Mouse (Mus musculus) gastrocnemius, adult 2 months (tissue): Measurements from ENCODE around the gene Tbc1d1. TPM values are rescaled to one million over a fixed set of nuclear protein-coding genes. Genes with fewer than 3 reads are reported as not detected.

Experiments used
- DNase-seq: peaks from one replicate; pipeline ENCODE4 v3.0.0; 2022
- H3K27ac ChIP-seq: fragments of 200-600 bp; 2 replicates; pipeline ENCODE4 v1.8.1; 2022; ENCODE audit warnings: mild to moderate bottlenecking
- H3K4me3 ChIP-seq: fragments of 200-600 bp; 2 replicates; pipeline ENCODE4 v1.8.1; 2022; ENCODE audit warnings: mild to moderate bottlenecking, moderate library complexity
- CTCF ChIP-seq: fragments of 200-600 bp; IDR thresholded peaks from 2 replicates; pipeline ENCODE4 v1.8.1; 2022; ENCODE audit warnings: antibody characterized with exemption, mild to moderate bottlenecking, moderate library complexity
- intact Hi-C: fragments of 180-260 bp; cut with DNase I; formaldehyde crosslinking; loops from one replicate; pipeline ENCODE4 v1.15.1; 2025
- total RNA-seq, 2 experiments: library from RNA; stranded (reverse); gene quantifications; 2 replicates each; pipeline ENCODE4 v1.2.3; 2021

The Tbc1d1 gene
- total RNA-seq, 2 experiments from 2014 or later = 46.4 to 46.9 TPM

DNA sequence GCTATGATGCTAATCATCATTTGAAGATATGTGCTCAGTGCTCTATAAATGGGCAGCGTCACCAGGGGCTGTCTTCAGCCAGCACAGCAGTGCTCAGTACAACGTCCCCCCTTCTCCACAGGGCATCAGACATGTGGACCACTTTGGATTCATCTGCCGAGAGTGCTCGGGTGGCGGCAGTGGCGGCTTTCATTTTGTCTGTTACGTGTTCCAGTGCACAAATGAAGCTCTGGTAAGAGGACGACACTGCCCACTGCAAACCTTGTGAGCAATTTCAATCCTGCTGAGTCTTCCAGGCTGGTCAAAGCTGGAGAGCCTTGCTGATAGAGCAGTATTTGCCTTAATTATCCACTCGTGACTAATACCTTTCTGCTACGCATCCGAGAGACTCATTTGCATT is 107.2 kb downstream of the Tbc1d1 start:
- no peak overlapping the region for H3K4me3 ChIP-seq
- DNase-seq = no peak
- no peak for TF ChIP-seq CTCF
- H3K27ac ChIP-seq = no peak overlapping the region
- intact Hi-C loops = no loop called here

GRCm38 (mm10) chr5:64263898-64264478 is 107.9 kb downstream of the Tbc1d1 start:
- no peak for DNase-seq
- no peak for TF ChIP-seq CTCF
- intact Hi-C loops = loop anchor here (2.0 kb wide), 1 partner anchor 61 kb away; no protein-coding TSS in a partner anchor
- Histone ChIP-seq H3K4me3 (no peak overlapping the region), H3K27ac (no peak overlapping the region)

DNA sequence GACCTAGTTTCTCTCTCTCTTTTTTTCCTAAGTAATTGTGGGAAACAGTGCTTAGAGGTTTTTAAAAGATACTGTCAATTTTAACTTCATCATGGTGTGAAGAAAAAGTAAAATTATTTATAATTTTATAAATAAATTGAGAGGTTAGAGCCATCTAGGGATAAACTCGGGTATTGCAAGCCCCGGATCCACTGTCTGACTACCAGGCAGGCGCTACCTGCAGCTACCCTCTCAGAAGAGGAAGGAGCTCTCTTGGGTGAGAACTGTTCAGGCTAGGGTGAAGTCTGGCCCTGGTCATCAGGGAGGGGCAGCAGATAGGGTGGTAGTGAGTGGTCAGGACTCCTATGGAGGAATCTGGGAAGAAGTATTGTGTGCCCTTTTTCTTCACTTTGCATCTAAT is 109.0 kb downstream of the Tbc1d1 start:
- H3K27ac ChIP-seq = no peak overlapping the region
- no peak overlapping the region for H3K4me3 ChIP-seq
- no peak for DNase-seq
- intact Hi-C loops = loop anchor here (2.0 kb wide), 1 partner anchor 62 kb away; no protein-coding TSS in a partner anchor
- peak; percentile 83 for TF ChIP-seq CTCF

DNA sequence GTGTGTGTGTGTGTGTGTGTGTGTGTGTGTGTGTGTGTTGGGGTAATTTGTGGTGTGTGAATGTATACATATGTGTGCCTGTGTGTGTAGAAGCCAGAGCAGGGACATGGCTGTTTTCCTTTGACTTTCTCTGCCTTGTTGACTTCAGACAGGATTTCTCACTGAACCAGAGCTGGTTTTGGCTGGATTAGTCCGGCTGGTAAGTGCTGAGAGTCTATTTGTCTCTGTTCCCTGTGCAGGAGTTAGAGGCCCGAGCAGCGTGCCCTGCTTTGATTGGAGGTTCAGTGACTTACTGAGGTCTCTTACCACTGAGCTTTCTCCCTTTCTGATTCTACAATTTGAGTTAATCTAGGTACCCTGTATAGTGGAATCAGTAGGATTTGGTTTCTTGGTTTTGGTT is 109.8 kb downstream of the Tbc1d1 start:
- Histone ChIP-seq H3K4me3 (no peak overlapping the region), H3K27ac (no peak overlapping the region)
- no peak for DNase-seq
- intact Hi-C loops = loop anchor here (2.0 kb wide), 1 partner anchor 63 kb away; no protein-coding TSS in a partner anchor
- TF ChIP-seq CTCF = no peak

- Histone ChIP-seq H3K4me3 (no peak overlapping the region), H3K27ac (no peak overlapping the region)
- DNase-seq = no peak
- intact Hi-C loops = no loop called here
- no peak for TF ChIP-seq CTCF
Observed at GRCm38 (mm10) chr5:64266534-64266933, 110.4 kb downstream of the Tbc1d1 start.

DNA sequence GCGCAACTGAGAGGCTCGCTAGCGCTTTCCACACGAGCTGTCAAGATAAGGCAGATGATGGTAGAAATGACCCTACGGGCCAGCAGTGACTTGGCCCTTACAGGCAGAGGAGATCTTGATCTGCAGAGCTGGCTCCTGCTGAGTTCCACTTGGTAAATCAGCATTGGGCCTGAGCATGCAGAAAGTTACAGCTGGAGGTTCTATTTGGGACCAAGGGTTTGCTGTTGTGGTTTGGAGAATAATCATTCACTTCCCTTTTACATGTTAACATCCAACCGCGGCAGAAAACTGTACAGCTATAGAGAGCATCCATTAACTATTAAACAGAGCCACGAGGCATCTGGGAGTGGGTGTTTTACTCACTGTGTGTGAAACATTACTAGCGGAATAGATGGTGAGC is 111.2 kb downstream of the Tbc1d1 start:
- intact Hi-C loops = no loop called here
- no peak overlapping the region for H3K27ac ChIP-seq
- TF ChIP-seq CTCF = no peak
- DNase-seq = no peak
- no peak overlapping the region for H3K4me3 ChIP-seq

GRCm38 (mm10) chr5:64269669-64270068 is 113.6 kb downstream of the Tbc1d1 start:
- TF ChIP-seq CTCF = no peak
- peak; percentile 42 for DNase-seq
- Histone ChIP-seq H3K27ac (peak overlapping the region; percentile 54), H3K4me3 (no peak overlapping the region)
- intact Hi-C loops = no loop called here

DNA sequence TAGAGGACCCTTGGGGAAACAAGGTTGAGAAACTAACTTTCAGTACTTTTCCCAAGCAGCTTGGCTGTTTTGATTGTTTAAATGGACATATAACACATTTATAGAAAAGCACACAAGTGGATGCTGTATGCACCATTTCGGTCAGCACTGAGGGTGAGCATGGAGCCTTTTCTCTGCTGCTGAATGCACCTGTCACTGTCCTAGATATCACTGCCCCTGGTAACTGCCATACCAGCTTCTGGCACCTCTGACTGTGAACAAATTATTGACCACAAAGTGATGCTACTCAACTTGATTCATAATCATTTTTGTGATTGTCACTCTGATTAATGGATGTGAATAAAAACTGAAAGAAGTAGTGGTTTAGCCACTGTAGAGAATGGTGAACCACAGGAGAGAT is 117.4 kb downstream of the Tbc1d1 start:
- TF ChIP-seq CTCF = no peak
- no peak for DNase-seq
- intact Hi-C loops = no loop called here
- Histone ChIP-seq H3K4me3 (no peak overlapping the region), H3K27ac (no peak overlapping the region)

DNA sequence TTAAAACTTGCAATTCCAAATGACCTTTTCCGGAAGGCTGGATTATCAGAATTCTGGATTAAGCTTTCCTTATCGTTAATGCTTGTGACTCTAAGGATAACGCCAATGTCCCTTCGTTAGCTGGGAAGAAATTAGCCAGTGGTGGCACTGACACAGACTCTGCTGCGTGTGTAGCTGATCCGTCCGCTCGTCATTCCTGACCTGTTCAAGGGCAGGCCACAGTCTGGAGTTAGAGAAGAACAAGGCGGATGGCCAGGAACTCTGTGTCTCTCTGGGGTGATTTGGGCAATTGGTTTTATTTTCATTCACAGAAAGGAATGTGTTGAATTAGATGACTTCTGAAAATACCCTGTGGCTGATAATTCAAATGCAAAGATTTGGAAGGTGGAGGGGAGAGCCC is 118.2 kb downstream of the Tbc1d1 start:
- intact Hi-C loops = loop anchor here (2.0 kb wide), 1 partner anchor 137 kb away; no protein-coding TSS in a partner anchor
- TF ChIP-seq CTCF = no peak
- DNase-seq = no peak

DNA sequence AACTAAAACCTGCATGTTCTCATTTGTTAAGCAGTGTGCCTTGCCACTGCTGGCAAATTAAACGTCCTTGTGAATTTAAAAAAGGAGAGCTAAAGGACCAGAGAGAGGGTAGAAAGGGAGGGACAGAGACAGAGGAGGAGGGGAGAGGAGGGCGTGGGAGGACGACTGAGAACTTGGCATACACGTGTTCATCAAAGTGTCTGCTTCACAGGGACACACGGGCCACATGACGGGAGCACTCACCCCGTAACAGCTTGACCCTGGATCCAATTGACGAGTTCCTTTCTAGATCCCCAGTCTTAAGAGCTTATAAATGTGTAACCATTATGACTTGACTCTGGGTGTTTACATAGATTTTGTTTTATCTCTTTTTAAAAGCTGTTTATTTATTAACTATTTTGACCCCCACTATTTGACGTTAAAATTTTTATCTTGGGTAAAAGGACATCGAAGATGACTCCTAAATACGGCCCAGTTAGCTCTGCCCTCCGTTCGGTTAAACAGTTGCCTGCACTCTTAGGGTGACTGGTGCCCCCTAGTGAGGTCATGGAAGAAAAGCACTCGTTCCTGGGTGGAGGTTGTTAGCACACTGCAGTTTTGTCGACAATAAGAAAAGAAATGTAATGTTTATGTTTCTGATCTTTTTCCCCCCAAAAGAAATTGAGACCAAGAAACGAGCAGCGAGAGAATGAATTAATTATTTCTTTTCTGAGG is 118.8 kb downstream of the Tbc1d1 start:
- Histone ChIP-seq H3K27ac (peak overlapping the region; percentile 24; the same call in 1 of the 2 replicates), H3K4me3 (no peak overlapping the region)
- TF ChIP-seq CTCF = peak; percentile 82
- intact Hi-C loops = loop anchor here (2.0 kb wide), 1 partner anchor 138 kb away; no protein-coding TSS in a partner anchor
- DNase-seq = peak; percentile 51

More for the DNA sequence above, 118.2 kb downstream of the Tbc1d1 start:
- Histone ChIP-seq H3K27ac (peak overlapping the region; percentile 24; the same call in 1 of the 2 replicates), H3K4me3 (no peak overlapping the region)

DNA sequence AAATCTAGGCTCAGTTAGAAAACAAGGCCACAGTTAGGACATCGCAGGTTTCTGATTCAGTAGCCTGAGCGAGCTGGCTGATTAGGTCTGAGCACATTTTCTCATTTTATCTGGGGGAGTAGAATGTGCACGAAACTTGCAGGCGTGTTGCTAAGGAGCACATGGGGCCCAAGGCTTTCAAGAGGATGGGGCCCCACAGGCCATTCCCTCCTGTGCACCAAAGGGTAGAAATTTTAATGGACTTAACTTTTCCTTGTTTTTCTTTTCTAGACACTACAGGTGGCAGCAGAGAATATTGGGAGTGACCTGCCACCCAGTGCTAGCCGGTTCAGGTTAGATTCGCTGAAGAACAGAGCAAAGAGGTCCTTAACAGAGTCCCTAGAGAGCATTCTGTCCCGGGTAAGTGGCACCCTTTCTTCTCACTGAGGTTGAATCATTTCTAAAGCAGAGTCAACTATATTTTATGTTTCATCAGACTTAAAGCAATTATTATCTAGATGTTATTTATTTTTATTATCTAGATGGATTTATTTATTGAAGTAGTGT is 121.6 kb downstream of the Tbc1d1 start:
- Histone ChIP-seq H3K27ac (no peak overlapping the region), H3K4me3 (no peak overlapping the region)
- intact Hi-C loops = no loop called here
- no peak for DNase-seq
- no peak for TF ChIP-seq CTCF

DNA sequence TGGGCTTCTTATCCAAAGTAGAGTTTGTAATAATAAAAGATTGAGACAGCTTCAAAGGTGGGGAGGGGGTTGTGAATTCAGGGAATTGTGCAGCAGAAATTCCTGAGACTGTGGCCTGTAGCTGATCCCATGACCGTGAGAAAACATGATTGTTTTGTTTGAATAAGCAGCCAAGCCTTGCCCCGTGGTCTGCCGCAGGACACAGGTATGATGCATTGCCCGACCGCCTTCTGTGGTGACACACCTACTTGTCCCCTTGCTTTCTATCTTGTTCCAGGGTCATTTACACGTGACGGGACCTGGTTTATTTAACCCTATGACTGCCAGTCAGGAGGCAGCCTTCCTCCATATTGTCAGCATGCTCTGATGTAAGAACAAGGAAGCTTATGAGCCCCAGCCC is 123.6 kb downstream of the Tbc1d1 start:
- no peak overlapping the region for H3K4me3 ChIP-seq
- no peak overlapping the region for H3K27ac ChIP-seq
- DNase-seq = no peak
- no peak for TF ChIP-seq CTCF
- intact Hi-C loops = loop anchor here (10.0 kb wide), 1 partner anchor 375 kb away; no protein-coding TSS in a partner anchor

GRCm38 (mm10) chr5:64280191-64280590 is 124.1 kb downstream of the Tbc1d1 start:
- no peak overlapping the region for H3K4me3 ChIP-seq
- no peak for TF ChIP-seq CTCF
- DNase-seq = peak; percentile 62
- intact Hi-C loops = loop anchor here (10.0 kb wide), 1 partner anchor 375 kb away; no protein-coding TSS in a partner anchor
- H3K27ac ChIP-seq = no peak overlapping the region
